Mouse (Mus musculus): ENCODE results near the gene Rab35.

The Rab35 gene

GRCm38 (mm10) chr5:115631505-115632357, at the start of gene Rab35:
Gene Rab35, plus strand, starts transcription at chr5:115631908.
- DNase-seq (ENCODE audit: low read depth): peak; percentile 92

- DNase-seq (ENCODE audit: low read depth): no peak
Observed at GRCm38 (mm10) chr5:115585616-115586015, 46.1 kb upstream of the Rab35 start.

GRCm38 (mm10) chr5:115586166-115586565, 45.5 kb upstream of the Rab35 start:
- DNase-seq (ENCODE audit: low read depth): no peak

GRCm38 (mm10) chr5:115586780-115587179, 44.9 kb upstream of the Rab35 start:
- DNase-seq (ENCODE audit: low read depth): no peak

GRCm38 (mm10) chr5:115591028-115591427, 40.7 kb upstream of the Rab35 start:
- DNase-seq (ENCODE audit: low read depth): peak; percentile 81

- DNase-seq (ENCODE audit: low read depth): no peak
Observed at GRCm38 (mm10) chr5:115591506-115591905, 40.2 kb upstream of the Rab35 start.

GRCm38 (mm10) chr5:115603561-115603960, 28.1 kb upstream of the Rab35 start:
- DNase-seq (ENCODE audit: low read depth): no peak

- DNase-seq (ENCODE audit: low read depth): peak; percentile 33
Observed at GRCm38 (mm10) chr5:115611566-115611965, 20.1 kb upstream of the Rab35 start.

GRCm38 (mm10) chr5:115613332-115613731, 18.4 kb upstream of the Rab35 start:
- no peak for DNase-seq (ENCODE audit: low read depth)

GRCm38 (mm10) chr5:115614948-115615347, 16.8 kb upstream of the Rab35 start:
- peak; percentile 51 for DNase-seq (ENCODE audit: low read depth)

GRCm38 (mm10) chr5:115619690-115620089, 12.0 kb upstream of the Rab35 start:
- no peak for DNase-seq (ENCODE audit: low read depth)

GRCm38 (mm10) chr5:115622686-115623085, 9.0 kb upstream of the Rab35 start:
- DNase-seq (ENCODE audit: low read depth): no peak

- DNase-seq (ENCODE audit: low read depth): peak; percentile 52
Observed at GRCm38 (mm10) chr5:115623694-115624440, 7.8 kb upstream of the Rab35 start.

- DNase-seq (ENCODE audit: low read depth): no peak
Observed at GRCm38 (mm10) chr5:115626237-115626886, 5.3 kb upstream of the Rab35 start.

GRCm38 (mm10) chr5:115628083-115628482, 3.6 kb upstream of the Rab35 start:
- DNase-seq (ENCODE audit: low read depth): peak; percentile 70

GRCm38 (mm10) chr5:115629672-115630071, 2.0 kb upstream of the Rab35 start:
- no peak for DNase-seq (ENCODE audit: low read depth)

- no peak for DNase-seq (ENCODE audit: low read depth)
Observed at GRCm38 (mm10) chr5:115630291-115630690, 1.4 kb upstream of the Rab35 start.

- DNase-seq (ENCODE audit: low read depth): peak; percentile 57
Observed at GRCm38 (mm10) chr5:115632358-115632714, 628 bp downstream of the Rab35 start.

- peak; percentile 22 for DNase-seq (ENCODE audit: low read depth)
Observed at GRCm38 (mm10) chr5:115633060-115633459, 1.4 kb downstream of the Rab35 start.

GRCm38 (mm10) chr5:115634046-115634445, 2.3 kb downstream of the Rab35 start:
- DNase-seq (ENCODE audit: low read depth): no peak

GRCm38 (mm10) chr5:115635536-115635935, 3.8 kb downstream of the Rab35 start:
- DNase-seq (ENCODE audit: low read depth): peak; percentile 73

- peak; percentile 41 for DNase-seq (ENCODE audit: low read depth)
Observed at GRCm38 (mm10) chr5:115644192-115644591, 12.5 kb downstream of the Rab35 start.

- DNase-seq (ENCODE audit: low read depth): no peak
Observed at GRCm38 (mm10) chr5:115648876-115649275, 17.2 kb downstream of the Rab35 start.
